Mouse (Mus musculus): Measurements from ENCODE around the gene Kif3b. TPM values are rescaled to one million over a fixed set of nuclear protein-coding genes. Genes with fewer than 3 reads are reported as not detected.

Gene Kif3b
- polyA plus RNA-seq, 1 experiment = 4.9 TPM

DNA sequence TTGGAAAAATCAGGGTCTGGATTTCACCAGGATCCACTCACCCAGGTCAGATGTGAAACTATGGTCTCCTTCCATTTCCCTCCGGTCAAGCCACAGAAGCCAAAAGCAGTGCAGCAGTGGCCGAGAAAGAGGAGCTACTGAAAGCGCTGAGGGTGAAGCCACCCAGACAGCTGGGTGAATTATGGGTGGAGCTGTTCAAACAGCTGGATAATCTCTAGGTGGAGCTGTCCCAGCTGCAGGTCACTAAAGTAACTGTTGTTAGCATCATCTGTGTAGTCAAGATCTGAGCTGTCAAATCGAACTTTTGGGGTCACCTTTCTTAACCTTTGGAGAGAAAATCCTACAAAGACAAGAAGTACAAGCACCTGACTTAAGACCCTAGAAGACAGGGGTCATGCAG is 7.2 kb downstream of the Kif3b start:
- 0 out of 2 replicates have a peak, but pooled peaks cover 2% of the 10 kb centered on the region for H3K36me3 ChIP-seq (ENCODE audit: control insufficient read depth, insufficient read depth, low read length)
- H3K4me1 ChIP-seq (ENCODE audit: control insufficient read depth, insufficient read depth, insufficient read length, low read length) = peaks cover 3% of the 10 kb centered on the region; the same call in 1 of the 2 replicates
- no peak for TF ChIP-seq CTCF (IDR thresholded peaks at IDR 0.05; ENCODE audit: extremely low read depth, insufficient read length, insufficient replicate concordance, low read depth, low read length)
- TF ChIP-seq POLR2A (IDR thresholded peaks at IDR 0.05; ENCODE audit: low read depth, low read length) = no peak
- peak overlapping the region; percentile 32; the same call in 1 of the 2 replicates for H3K27ac ChIP-seq (ENCODE audit: insufficient read depth, low read depth, low read length)
- WGBS = 49% methylated on average over 4 of the region's 4 CpGs
- H3K4me3 ChIP-seq (ENCODE audit: low read depth, low read length) = no peak overlapping the region
- H3K27me3 ChIP-seq (ENCODE audit: control insufficient read depth, insufficient read depth, low read length) = no peaks in the 10 kb centered on the region

DNA sequence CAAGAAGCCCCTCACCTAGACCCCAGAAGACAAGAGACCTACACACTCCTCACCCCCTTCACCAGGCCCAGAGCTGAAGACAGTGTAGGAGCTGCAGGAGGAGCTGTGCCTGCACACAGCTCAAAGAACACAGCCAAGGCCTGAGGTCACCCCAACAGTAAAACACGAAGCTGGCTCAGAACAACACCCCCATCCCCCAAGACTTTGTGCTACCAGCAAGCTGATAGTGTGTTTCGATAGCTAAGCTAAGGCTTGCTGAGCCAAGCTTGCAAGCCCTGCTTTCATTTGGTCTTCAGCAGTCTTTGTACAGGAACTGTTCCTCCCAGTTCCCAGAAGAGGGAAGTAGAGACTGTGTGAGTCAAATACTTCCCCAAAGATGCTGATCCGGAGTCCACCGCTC is 7.7 kb downstream of the Kif3b start:
- Histone ChIP-seq H3K27me3 (ENCODE audit: control insufficient read depth, insufficient read depth, low read length) (no peaks in the 10 kb centered on the region), H3K4me3 (ENCODE audit: low read depth, low read length) (no peak overlapping the region), H3K36me3 (ENCODE audit: control insufficient read depth, insufficient read depth, low read length) (0 out of 2 replicates have a peak, but pooled peaks cover 2% of the 10 kb centered on the region), H3K27ac (ENCODE audit: insufficient read depth, low read depth, low read length) (peak overlapping the region; percentile 32; the same call in 1 of the 2 replicates), H3K4me1 (ENCODE audit: control insufficient read depth, insufficient read depth, insufficient read length, low read length) (peaks cover 3% of the 10 kb centered on the region; the same call in 1 of the 2 replicates)
- TF ChIP-seq CTCF (IDR thresholded peaks at IDR 0.05; ENCODE audit: extremely low read depth, insufficient read length, insufficient replicate concordance, low read depth, low read length) (no peak), POLR2A (IDR thresholded peaks at IDR 0.05; ENCODE audit: low read depth, low read length) (no peak)
- 55% methylated on average over 4 of the region's 4 CpGs for WGBS

- Histone ChIP-seq H3K27me3 (ENCODE audit: control insufficient read depth, insufficient read depth, low read length) (no peaks in the 10 kb centered on the region), H3K36me3 (ENCODE audit: control insufficient read depth, insufficient read depth, low read length) (0 out of 2 replicates have a peak, but pooled peaks cover 2% of the 10 kb centered on the region), H3K4me3 (ENCODE audit: low read depth, low read length) (no peak overlapping the region), H3K27ac (ENCODE audit: insufficient read depth, low read depth, low read length) (no peak overlapping the region), H3K4me1 (ENCODE audit: control insufficient read depth, insufficient read depth, insufficient read length, low read length) (peaks cover 3% of the 10 kb centered on the region; the same call in 1 of the 2 replicates)
- WGBS = 96% methylated on average over 5 of the region's 5 CpGs
- TF ChIP-seq POLR2A (IDR thresholded peaks at IDR 0.05; ENCODE audit: low read depth, low read length) (no peak), CTCF (IDR thresholded peaks at IDR 0.05; ENCODE audit: extremely low read depth, insufficient read length, insufficient replicate concordance, low read depth, low read length) (no peak)
These were observed 9.9 kb downstream of the Kif3b start for GRCm38 (mm10) chr2:153301123-153301522.

GRCm38 (mm10) chr2:153305240-153305639 is 14.0 kb downstream of the Kif3b start:
- 81% methylated on average over 6 of the region's 6 CpGs for WGBS
- H3K27ac ChIP-seq (ENCODE audit: insufficient read depth, low read depth, low read length) = no peak overlapping the region
- H3K27me3 ChIP-seq (ENCODE audit: control insufficient read depth, insufficient read depth, low read length) = no peaks in the 10 kb centered on the region

GRCm38 (mm10) chr2:153308586-153308985 is 17.4 kb downstream of the Kif3b start:
- TF ChIP-seq POLR2A (IDR thresholded peaks at IDR 0.05; ENCODE audit: low read depth, low read length) (no peak), CTCF (IDR thresholded peaks at IDR 0.05; ENCODE audit: extremely low read depth, insufficient read length, insufficient replicate concordance, low read depth, low read length) (no peak)
- 40% methylated on average over 7 of the region's 7 CpGs for WGBS
- Histone ChIP-seq H3K4me3 (ENCODE audit: low read depth, low read length) (no peak overlapping the region), H3K27me3 (ENCODE audit: control insufficient read depth, insufficient read depth, low read length) (no peaks in the 10 kb centered on the region), H3K36me3 (ENCODE audit: control insufficient read depth, insufficient read depth, low read length) (no peaks in the 10 kb centered on the region), H3K27ac (ENCODE audit: insufficient read depth, low read depth, low read length) (no peak overlapping the region), H3K4me1 (ENCODE audit: control insufficient read depth, insufficient read depth, insufficient read length, low read length) (0 out of 2 replicates have a peak, but pooled peaks cover 2% of the 10 kb centered on the region)

More at GRCm38 (mm10) chr2:153305240-153305639, 14.0 kb downstream of the Kif3b start:
- 0 out of 2 replicates have a peak, but pooled peaks cover 2% of the 10 kb centered on the region for H3K4me1 ChIP-seq (ENCODE audit: control insufficient read depth, insufficient read depth, insufficient read length, low read length)
- 0 out of 2 replicates have a peak, but pooled peaks cover 2% of the 10 kb centered on the region for H3K36me3 ChIP-seq (ENCODE audit: control insufficient read depth, insufficient read depth, low read length)
- no peak for TF ChIP-seq CTCF (IDR thresholded peaks at IDR 0.05; ENCODE audit: extremely low read depth, insufficient read length, insufficient replicate concordance, low read depth, low read length)
- no peak for TF ChIP-seq POLR2A (IDR thresholded peaks at IDR 0.05; ENCODE audit: low read depth, low read length)
- H3K4me3 ChIP-seq (ENCODE audit: low read depth, low read length) = no peak overlapping the region

- Histone ChIP-seq H3K36me3 (ENCODE audit: control insufficient read depth, insufficient read depth, low read length) (no peaks in the 10 kb centered on the region), H3K27me3 (ENCODE audit: control insufficient read depth, insufficient read depth, low read length) (no peaks in the 10 kb centered on the region), H3K27ac (ENCODE audit: insufficient read depth, low read depth, low read length) (no peak overlapping the region), H3K4me3 (ENCODE audit: low read depth, low read length) (no peak overlapping the region), H3K4me1 (ENCODE audit: control insufficient read depth, insufficient read depth, insufficient read length, low read length) (0 out of 2 replicates have a peak, but pooled peaks cover 2% of the 10 kb centered on the region)
- TF ChIP-seq CTCF (IDR thresholded peaks at IDR 0.05; ENCODE audit: extremely low read depth, insufficient read length, insufficient replicate concordance, low read depth, low read length) (no peak), POLR2A (IDR thresholded peaks at IDR 0.05; ENCODE audit: low read depth, low read length) (no peak)
- 69% methylated on average over 8 of the region's 8 CpGs for WGBS
These were observed 17.9 kb downstream of the Kif3b start for GRCm38 (mm10) chr2:153309106-153309505.

DNA sequence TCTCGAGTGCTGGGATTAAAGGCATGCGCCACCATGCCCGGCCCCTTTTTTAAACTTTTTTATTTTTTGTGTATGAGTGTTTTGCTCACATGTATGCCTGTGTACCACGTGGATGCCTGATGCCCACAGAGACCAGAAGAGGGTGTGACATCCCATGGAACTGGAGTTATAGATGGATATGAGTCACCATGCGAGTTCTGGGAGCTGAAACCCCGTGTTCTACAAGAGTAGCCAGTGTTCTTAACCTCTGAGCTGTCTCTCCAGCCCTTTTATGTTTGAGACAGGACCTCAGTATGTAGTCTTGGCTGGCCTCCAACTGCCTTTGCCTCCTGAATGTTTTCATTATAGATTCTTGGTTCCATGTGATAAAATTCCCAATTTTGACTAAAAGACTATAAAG is 19.0 kb downstream of the Kif3b start:
- H3K27me3 ChIP-seq (ENCODE audit: control insufficient read depth, insufficient read depth, low read length) = no peaks in the 10 kb centered on the region
- no peak overlapping the region for H3K27ac ChIP-seq (ENCODE audit: insufficient read depth, low read depth, low read length)
- WGBS = 80% methylated on average over 6 of the region's 6 CpGs
- no peaks in the 10 kb centered on the region for H3K36me3 ChIP-seq (ENCODE audit: control insufficient read depth, insufficient read depth, low read length)
- H3K4me3 ChIP-seq (ENCODE audit: low read depth, low read length) = no peak overlapping the region
- TF ChIP-seq CTCF (IDR thresholded peaks at IDR 0.05; ENCODE audit: extremely low read depth, insufficient read length, insufficient replicate concordance, low read depth, low read length) (no peak), POLR2A (IDR thresholded peaks at IDR 0.05; ENCODE audit: low read depth, low read length) (no peak)
- 0 out of 2 replicates have a peak, but pooled peaks cover 2% of the 10 kb centered on the region for H3K4me1 ChIP-seq (ENCODE audit: control insufficient read depth, insufficient read depth, insufficient read length, low read length)

Data from small intestine, adult 2 months (tissue).